Mouse (Mus musculus) layer of hippocampus, adult 9-11 months (tissue): ENCODE results near the gene Magi2.

ENCODE experiments used
- DNase-seq: peaks from one replicate; pipeline ENCODE4 v3.0.0; 2022

Gene Magi2

GRCm38 (mm10) chr5:20087083-20087482, 860.2 kb downstream of the Magi2 start:
- DNase-seq = peak; percentile 44

- DNase-seq = no peak
Observed at GRCm38 (mm10) chr5:20103869-20104268, 877.0 kb downstream of the Magi2 start.

- DNase-seq = no peak
Observed at GRCm38 (mm10) chr5:20104496-20104895, 877.7 kb downstream of the Magi2 start.

GRCm38 (mm10) chr5:20109496-20109895, 882.7 kb downstream of the Magi2 start:
- DNase-seq = no peak

GRCm38 (mm10) chr5:20117156-20117555, 890.3 kb downstream of the Magi2 start:
- DNase-seq = no peak

- DNase-seq = no peak
Observed at GRCm38 (mm10) chr5:20140235-20140634, 913.4 kb downstream of the Magi2 start.

- peak; percentile 69 for DNase-seq
Observed at GRCm38 (mm10) chr5:20140662-20141444, 914.0 kb downstream of the Magi2 start.

GRCm38 (mm10) chr5:20153359-20154125, 926.7 kb downstream of the Magi2 start:
- peak; percentile 52 for DNase-seq

- peak; percentile 21 for DNase-seq
Observed at GRCm38 (mm10) chr5:20196765-20197164, 969.9 kb downstream of the Magi2 start.

GRCm38 (mm10) chr5:20197395-20197794, 970.6 kb downstream of the Magi2 start:
- no peak for DNase-seq

GRCm38 (mm10) chr5:20201348-20201747, 974.5 kb downstream of the Magi2 start:
- no peak for DNase-seq

- DNase-seq = no peak
Observed at GRCm38 (mm10) chr5:20208110-20208509, 981.3 kb downstream of the Magi2 start.

GRCm38 (mm10) chr5:20213299-20213698, 986.5 kb downstream of the Magi2 start:
- DNase-seq = no peak

- DNase-seq = no peak
Observed at GRCm38 (mm10) chr5:20226471-20227210, 999.8 kb downstream of the Magi2 start.

- peak; percentile 20 for DNase-seq
Observed at GRCm38 (mm10) chr5:20227912-20228762, 1001.3 kb downstream of the Magi2 start.

- DNase-seq = no peak
Observed at GRCm38 (mm10) chr5:20231908-20232307, 1005.1 kb downstream of the Magi2 start.

GRCm38 (mm10) chr5:20241523-20241922, 1014.7 kb downstream of the Magi2 start:
- DNase-seq = no peak

GRCm38 (mm10) chr5:20242496-20242895, 1015.7 kb downstream of the Magi2 start:
- DNase-seq = no peak

GRCm38 (mm10) chr5:20249382-20249781, 1022.5 kb downstream of the Magi2 start:
- no peak for DNase-seq

- DNase-seq = no peak
Observed at GRCm38 (mm10) chr5:20251541-20251940, 1024.7 kb downstream of the Magi2 start.

GRCm38 (mm10) chr5:20256150-20256868, 1029.5 kb downstream of the Magi2 start:
- DNase-seq = no peak

GRCm38 (mm10) chr5:20256933-20257332, 1030.1 kb downstream of the Magi2 start:
- DNase-seq = no peak
